Mouse (Mus musculus): ENCODE results near the gene Snrnp27.

Gene Snrnp27

DNA sequence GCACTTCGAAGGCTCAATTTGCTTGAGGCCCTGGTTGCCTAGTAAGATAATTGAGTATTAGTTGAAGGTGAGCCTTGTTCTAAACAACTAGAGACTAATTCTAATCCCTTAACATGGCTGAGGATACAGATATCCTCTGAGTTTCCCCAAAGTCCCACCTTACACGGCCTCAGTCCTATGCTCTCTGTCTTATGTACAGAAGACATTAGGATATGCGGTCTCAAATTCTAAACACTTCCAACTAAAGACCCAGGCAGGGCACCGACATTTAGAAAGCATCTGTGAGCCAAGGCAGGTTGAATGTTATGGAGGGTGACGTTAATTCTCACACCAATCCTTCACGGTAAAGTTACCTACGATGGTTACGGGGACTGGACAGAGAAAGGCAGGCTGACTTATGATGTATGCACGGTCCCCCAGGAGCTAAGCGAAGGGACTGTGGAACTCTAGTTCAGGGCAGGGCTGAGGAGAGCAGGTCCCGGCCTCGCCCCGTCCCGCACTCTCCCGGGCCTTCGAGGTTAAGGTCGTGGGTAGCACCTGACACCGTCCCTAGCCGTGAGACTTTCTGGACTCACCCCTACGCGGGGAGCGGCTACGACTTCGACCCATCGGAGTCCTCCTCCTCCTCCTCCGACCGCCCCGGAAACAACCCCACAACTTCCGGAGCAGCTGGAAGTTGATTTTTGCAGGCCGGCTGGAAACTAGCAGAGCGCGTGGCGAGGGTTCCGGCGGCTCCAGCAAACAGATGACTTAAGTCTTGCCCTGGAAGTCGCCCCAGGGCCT is at the start of gene Snrnp27:
Gene Snrnp27 (minus strand): TSS at position 651 of the 783 bp plus-strand sequence.
- in situ Hi-C loops (cut with MboI; ENCODE audit: low sequenced_read_pairs): no loop called here

DNA sequence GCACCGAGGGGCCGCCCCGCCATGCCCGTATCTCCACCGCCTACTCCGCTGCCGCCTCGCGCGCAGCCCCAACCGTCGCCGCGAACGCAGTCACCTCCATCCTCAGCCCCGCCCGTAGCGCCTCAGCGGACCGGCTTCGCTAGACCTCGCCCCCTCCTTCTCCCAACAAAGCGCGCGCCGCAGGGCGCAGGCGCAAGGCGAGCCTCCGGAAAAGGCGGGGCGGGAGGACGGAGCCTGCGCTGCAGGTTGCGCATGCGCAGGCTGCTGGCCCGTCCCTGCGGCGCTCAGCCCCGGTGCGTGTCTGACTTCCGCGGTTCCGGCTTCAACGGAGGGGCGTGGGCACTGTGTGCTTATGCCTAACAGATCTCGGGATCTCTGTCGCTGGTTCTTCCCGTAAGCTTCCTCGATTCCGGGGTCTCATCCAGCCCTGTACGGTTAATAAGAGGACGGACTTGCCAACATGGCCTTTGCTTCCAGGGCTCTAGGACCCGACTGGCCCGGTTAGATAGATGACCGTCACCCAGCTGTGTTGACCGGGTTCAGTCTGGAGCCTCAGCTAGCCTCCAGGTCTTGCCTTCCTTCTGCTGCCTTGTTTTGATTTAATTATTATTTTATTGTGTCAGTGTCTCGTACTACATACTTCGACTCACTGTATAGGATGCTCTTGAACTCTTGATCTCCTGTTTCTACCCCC is 49.0 kb upstream of the Snrnp27 start, which contains the start of gene Gmcl1:
Gene Gmcl1 (minus strand): TSS at position 201 of the 694 bp plus-strand sequence.
- in situ Hi-C loops (cut with MboI; ENCODE audit: low sequenced_read_pairs): no loop called here

DNA sequence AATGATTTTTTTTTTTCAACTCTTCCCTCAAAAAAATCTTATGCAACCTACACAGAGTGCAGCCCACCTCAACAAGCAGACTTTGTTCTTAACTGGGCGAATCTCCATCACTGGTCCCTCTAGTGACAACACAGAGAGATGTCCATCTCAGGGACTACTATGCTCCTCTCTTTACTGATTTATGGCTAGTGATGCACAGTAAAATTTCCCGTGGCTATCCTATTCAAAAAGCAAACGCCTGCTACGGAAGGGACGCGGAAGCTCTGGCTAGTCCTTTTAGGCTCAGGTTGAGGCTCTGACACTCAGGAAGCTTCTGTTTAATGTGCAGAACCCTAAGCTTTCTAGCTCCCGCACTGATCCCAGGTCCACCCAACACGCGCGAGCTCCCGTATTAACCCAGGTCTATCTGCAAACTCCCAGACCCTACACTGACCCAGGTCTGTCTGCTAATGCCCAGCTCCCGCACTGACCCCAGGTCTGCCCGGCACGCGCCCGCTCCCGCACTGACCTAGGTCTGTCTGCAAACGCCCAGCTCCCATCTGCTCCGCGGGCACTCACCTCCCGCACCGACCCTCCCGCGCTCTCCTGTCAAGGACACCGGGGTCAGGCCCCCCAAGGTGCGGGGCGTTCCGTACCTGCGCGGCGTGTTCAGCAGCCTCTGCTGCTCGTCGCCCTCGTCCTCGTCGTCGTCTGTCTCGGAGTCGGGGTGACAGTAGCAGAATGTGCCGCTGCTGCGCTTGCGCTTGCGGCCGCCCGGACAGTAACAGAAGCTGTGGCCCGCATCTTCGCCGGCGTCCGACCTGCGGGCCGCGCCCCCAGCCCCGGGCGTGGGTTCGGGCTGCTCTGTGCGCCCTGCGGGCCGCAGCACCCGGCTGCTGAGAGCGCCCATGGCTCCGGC is 48.2 kb upstream of the Snrnp27 start:
- in situ Hi-C loops (cut with MboI; ENCODE audit: low sequenced_read_pairs): no loop called here

DNA sequence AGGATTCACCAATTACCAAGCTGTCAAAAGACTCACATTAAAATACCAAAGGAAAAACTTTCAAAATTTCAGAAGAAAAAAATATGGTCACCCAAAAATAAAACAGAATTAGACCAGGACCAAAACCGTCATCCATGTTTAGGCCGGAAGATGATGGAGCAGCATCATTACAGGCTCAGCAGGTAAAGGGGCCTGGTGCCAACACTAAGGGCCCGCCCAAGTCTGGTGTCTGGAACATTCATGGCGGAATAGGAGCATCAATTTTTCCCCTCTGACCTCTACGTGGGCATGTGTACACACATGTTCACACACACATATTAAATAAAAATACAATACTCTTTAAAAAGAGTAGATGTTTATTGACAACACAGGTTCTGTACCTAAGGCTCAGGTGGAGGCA is 44.4 kb upstream of the Snrnp27 start:
- in situ Hi-C loops (cut with MboI; ENCODE audit: low sequenced_read_pairs): no loop called here

GRCm38 (mm10) chr6:86721977-86722376 is 37.7 kb upstream of the Snrnp27 start:
- in situ Hi-C loops (cut with MboI; ENCODE audit: low sequenced_read_pairs): no loop called here

DNA sequence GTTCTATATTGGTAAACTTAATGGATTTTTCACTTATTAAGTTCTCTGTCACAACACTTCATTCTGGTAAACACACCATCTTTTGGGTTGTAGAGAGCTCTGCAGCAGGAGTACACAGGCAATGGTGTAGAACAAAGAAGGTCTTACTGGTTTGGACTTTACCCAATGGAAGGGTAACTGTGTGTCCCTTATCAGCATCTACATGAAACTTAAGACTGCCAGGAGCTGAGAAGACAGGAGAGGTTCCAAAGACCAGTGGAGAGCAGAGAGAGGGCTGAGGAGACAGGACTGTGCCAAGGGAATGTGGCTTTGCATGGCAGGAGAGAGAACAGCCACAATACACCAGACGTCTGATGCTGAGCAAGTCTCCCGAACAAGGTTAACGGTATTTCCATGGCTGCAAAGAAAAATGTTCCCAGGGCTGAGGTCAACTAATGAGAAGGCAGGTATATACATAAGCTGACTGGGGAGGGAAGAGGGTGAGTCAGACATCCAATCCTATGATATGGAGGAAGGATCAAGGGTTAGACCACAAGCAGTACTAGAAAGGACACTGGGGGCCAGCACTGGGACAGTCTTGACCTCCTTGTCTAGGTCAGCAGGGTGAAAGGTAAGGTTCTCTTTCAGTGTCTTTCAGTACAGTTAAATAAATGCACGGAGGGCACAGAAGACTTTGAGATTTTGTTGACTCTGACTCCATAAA is 23.9 kb upstream of the Snrnp27 start:
- in situ Hi-C loops (cut with MboI; ENCODE audit: low sequenced_read_pairs): no loop called here

DNA sequence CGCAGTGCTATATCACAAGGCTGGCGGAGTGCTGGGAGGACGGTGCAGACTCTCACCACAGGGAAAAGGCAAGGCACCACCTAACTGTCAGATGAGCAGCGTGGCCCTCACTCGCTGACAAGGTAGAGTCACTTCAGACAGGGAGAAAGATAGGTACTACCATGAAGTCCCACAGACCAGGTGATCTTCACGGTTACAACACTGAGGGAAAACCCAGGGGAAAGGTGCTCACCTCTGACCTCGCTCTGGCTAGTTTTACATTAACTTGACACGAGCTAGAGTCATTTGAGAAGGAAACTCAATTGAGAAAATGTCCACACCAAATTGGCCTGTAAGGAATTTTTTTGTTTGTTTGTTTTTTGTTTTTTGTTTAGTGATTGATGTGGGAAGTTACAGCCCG is 18.3 kb upstream of the Snrnp27 start:
- in situ Hi-C loops (cut with MboI; ENCODE audit: low sequenced_read_pairs): no loop called here

- in situ Hi-C loops (cut with MboI; ENCODE audit: low sequenced_read_pairs): no loop called here
Measured at GRCm38 (mm10) chr6:86697903-86698302, 13.6 kb upstream of the Snrnp27 start.

GRCm38 (mm10) chr6:86696213-86696612 is 11.9 kb upstream of the Snrnp27 start:
- in situ Hi-C loops (cut with MboI; ENCODE audit: low sequenced_read_pairs): no loop called here

- in situ Hi-C loops (cut with MboI; ENCODE audit: low sequenced_read_pairs): no loop called here
Measured at GRCm38 (mm10) chr6:86694465-86694864, 10.1 kb upstream of the Snrnp27 start.

- in situ Hi-C loops (cut with MboI; ENCODE audit: low sequenced_read_pairs): no loop called here
Measured at GRCm38 (mm10) chr6:86689671-86690070, 5.3 kb upstream of the Snrnp27 start.

DNA sequence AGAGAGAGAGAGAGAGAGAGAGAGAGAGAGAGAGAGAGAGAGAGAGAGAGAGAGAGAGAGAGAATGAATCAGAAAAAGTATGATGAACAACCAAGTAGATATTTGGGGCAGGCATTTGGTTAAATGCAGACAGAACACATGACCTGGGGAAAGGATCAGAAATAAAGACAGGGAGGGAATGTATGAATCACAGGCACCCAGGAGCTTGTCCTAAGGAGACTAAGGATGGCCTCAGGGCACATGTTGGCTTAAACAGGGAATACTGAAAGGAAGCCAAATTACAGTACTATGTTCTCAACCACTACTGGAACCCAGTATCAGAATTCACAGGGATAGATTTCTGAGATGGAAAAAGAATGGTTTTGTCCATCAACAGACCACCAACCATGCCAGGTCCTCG is 2.6 kb upstream of the Snrnp27 start:
- in situ Hi-C loops (cut with MboI; ENCODE audit: low sequenced_read_pairs): no loop called here

- in situ Hi-C loops (cut with MboI; ENCODE audit: low sequenced_read_pairs): no loop called here
Measured at GRCm38 (mm10) chr6:86684655-86685011, 311 bp upstream of the Snrnp27 start.

- in situ Hi-C loops (cut with MboI; ENCODE audit: low sequenced_read_pairs): no loop called here
Measured at GRCm38 (mm10) chr6:86681289-86681688, 3.0 kb downstream of the Snrnp27 start.

DNA sequence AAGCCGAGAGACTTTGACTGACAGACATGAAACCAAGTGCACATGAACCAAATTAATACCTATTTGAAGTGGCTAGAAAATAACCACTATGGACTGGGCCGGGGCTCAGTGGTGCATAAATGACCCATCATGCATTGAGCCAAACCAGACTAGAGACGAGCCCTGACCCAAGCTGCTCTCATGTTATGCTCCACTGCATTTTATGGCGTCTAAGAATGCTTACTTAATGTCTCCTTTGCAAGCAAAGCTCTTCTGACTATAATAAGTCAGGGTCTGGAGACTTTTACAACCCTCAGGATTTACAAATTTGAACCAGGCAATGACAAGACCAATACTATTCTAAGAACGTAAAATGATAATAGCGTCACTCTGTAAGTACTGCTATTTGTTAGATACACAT is 6.0 kb downstream of the Snrnp27 start:
- in situ Hi-C loops (cut with MboI; ENCODE audit: low sequenced_read_pairs): loop anchor here (10.0 kb wide), 1 partner anchor 244 kb away; the partner anchor contains the start of gene C87436

- in situ Hi-C loops (cut with MboI; ENCODE audit: low sequenced_read_pairs): loop anchor here (5.0 to 10.0 kb wide), 2 partner anchors 119 to 236 kb away; partner anchors contain the start of gene C87436
Measured at GRCm38 (mm10) chr6:86670873-86671272, 13.4 kb downstream of the Snrnp27 start.

- in situ Hi-C loops (cut with MboI; ENCODE audit: low sequenced_read_pairs): no loop called here
Measured at GRCm38 (mm10) chr6:86669240-86669727, 15.0 kb downstream of the Snrnp27 start.

DNA sequence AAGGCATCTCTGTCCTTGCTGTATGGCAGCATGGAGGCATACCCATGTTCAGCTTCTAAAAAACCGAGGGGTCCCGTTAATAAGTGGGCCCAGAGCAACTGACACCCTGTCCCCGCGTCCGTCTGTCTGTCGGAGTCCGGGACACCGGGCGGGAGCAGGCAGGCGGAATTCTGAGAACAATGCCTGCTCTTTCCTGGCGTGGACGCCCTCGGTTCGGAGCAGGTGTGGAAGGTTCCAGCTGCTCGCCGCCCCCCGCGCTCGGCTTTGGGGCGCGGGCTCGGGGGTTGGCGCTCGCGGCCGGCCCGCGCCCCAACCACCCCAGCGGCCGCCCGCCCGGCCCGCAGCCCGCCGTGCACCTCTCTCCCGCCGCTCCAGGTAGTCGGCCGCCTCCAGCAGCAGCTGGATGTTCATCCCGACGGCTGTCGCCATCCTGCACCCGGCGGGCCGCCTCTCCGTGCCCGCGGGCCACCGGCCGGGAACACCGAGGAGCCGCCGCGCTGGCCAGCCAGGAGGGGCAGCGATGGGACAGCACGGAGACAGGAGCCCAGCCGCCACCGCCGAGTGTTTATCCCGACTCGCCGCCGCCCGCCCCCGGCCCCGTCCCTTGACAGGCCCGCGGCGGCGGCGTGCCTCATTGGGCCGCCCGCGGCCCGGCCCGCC is 15.6 kb downstream of the Snrnp27 start, which contains the start of gene Mxd1:
Gene Mxd1 (minus strand): TSS at position 582 of the 660 bp plus-strand sequence.
- in situ Hi-C loops (cut with MboI; ENCODE audit: low sequenced_read_pairs): no loop called here

- in situ Hi-C loops (cut with MboI; ENCODE audit: low sequenced_read_pairs): no loop called here
Measured at GRCm38 (mm10) chr6:86667061-86667460, 17.3 kb downstream of the Snrnp27 start.
